Mouse (Mus musculus) ES-E14 (cell line): ENCODE measurements at regions not wholly inside any gene's neighbourhood (a gene's known extent, or its start where the extent isn't known, plus 50 kb on each side); places are given as distances from the start of the nearest gene placed in this dataset.

ENCODE experiments used
- CHD2 ChIP-seq: IDR thresholded peaks from 2 replicates; pipeline ENCODE4 v1.6.1; 2014; ENCODE audit warnings: mild to moderate bottlenecking, low read depth, low read length, inconsistent platforms
- MAFK ChIP-seq: IDR thresholded peaks from 2 replicates; pipeline ENCODE4 v1.6.1; 2014; ENCODE audit warnings: mild to moderate bottlenecking, low read depth, low read length, inconsistent platforms; ENCODE audit not compliant: insufficient read depth

DNA sequence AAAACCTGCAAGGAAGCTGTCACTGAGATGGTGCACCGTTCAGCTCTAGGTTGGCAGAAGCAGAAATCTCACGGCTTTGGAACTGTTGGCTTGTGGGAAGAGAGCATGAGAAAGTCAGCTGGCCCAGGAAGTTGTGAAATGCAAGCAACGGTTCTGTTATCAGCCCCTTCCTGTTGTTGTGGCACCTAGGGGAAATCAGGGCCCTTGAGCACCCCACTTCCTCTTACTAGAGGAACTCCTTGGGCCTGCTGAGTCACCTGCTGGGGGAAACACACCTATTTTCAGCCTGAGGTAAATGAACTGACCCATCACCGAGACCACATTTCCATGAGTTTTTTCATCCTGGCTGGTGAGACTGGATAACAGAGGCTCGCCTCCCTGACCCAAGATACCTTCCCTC, 64.2 kb upstream of the Dusp5 start:
- no peak for TF ChIP-seq MAFK
- no peak for TF ChIP-seq CHD2
